Mouse (Mus musculus): ENCODE data around the gene Gpr107. TPM values are rescaled to one million over a fixed set of nuclear protein-coding genes. Genes with fewer than 3 reads are reported as not detected.

Gpr107 gene
- polyA plus RNA-seq, 1 experiment from 2014 or later, result 34.9 TPM

- H3K9ac ChIP-seq (ENCODE audit: low read depth, low read length), result no peak overlapping the region
- WGBS, result 69% methylated on average over 4 of the region's 4 CpGs
Measured at GRCm38 (mm10) chr2:31133981-31134380, 18.1 kb upstream of the Gpr107 start.

GRCm38 (mm10) chr2:31135512-31135931 is 16.6 kb upstream of the Gpr107 start:
- Histone ChIP-seq H3K9ac (ENCODE audit: low read depth, low read length) (no peak overlapping the region), H3K36me3 (ENCODE audit: control insufficient read depth, insufficient read depth, low read length) (no peaks in the 10 kb centered on the region), H3K4me1 (ENCODE audit: control insufficient read depth, insufficient read depth, low read length) (peaks cover 12% of the 10 kb centered on the region), H3K4me3 (ENCODE audit: low read depth, low read length) (no peak overlapping the region), H3K4me2 (ENCODE audit: low read length) (no peak overlapping the region), H3K9me3 (replicated peaks; ENCODE audit: control insufficient read depth, low read length, poor library complexity, severe bottlenecking) (no peaks in the 10 kb centered on the region), H3K27ac (ENCODE audit: low read length) (no peak overlapping the region), H3K27me3 (ENCODE audit: control insufficient read depth, insufficient read depth, low read depth, low read length) (no peaks in the 10 kb centered on the region)
- no peak for ATAC-seq
- 73% methylated on average over 13 of the region's 13 CpGs for WGBS

More at GRCm38 (mm10) chr2:31133981-31134380, 18.1 kb upstream of the Gpr107 start:
- Histone ChIP-seq H3K27ac (ENCODE audit: low read length) (no peak overlapping the region), H3K36me3 (ENCODE audit: control insufficient read depth, insufficient read depth, low read length) (no peaks in the 10 kb centered on the region), H3K4me1 (ENCODE audit: control insufficient read depth, insufficient read depth, low read length) (peaks cover 5% of the 10 kb centered on the region; the same call in 1 of the 2 replicates), H3K9me3 (replicated peaks; ENCODE audit: control insufficient read depth, low read length, poor library complexity, severe bottlenecking) (no peaks in the 10 kb centered on the region), H3K4me2 (ENCODE audit: low read length) (no peak overlapping the region), H3K27me3 (ENCODE audit: control insufficient read depth, insufficient read depth, low read depth, low read length) (no peaks in the 10 kb centered on the region), H3K4me3 (ENCODE audit: low read depth, low read length) (no peak overlapping the region)
- ATAC-seq, result no peak

- no peak for ATAC-seq
- WGBS, result 79% methylated on average over 9 of the region's 13 CpGs
- H3K27ac ChIP-seq (ENCODE audit: low read length), result no peak overlapping the region
- H3K36me3 ChIP-seq (ENCODE audit: control insufficient read depth, insufficient read depth, low read length), result no peaks in the 10 kb centered on the region
- H3K9me3 ChIP-seq (replicated peaks; ENCODE audit: control insufficient read depth, low read length, poor library complexity, severe bottlenecking), result no peaks in the 10 kb centered on the region
- H3K4me3 ChIP-seq (ENCODE audit: low read depth, low read length), result no peak overlapping the region
- H3K4me2 ChIP-seq (ENCODE audit: low read length), result no peak overlapping the region
- peaks cover 13% of the 10 kb centered on the region for H3K4me1 ChIP-seq (ENCODE audit: control insufficient read depth, insufficient read depth, low read length)
- no peaks in the 10 kb centered on the region for H3K27me3 ChIP-seq (ENCODE audit: control insufficient read depth, insufficient read depth, low read depth, low read length)
- no peak overlapping the region for H3K9ac ChIP-seq (ENCODE audit: low read depth, low read length)
Measured at GRCm38 (mm10) chr2:31136338-31136737, 15.8 kb upstream of the Gpr107 start.

GRCm38 (mm10) chr2:31137018-31137590 is 15.0 kb upstream of the Gpr107 start:
- Histone ChIP-seq H3K4me3 (ENCODE audit: low read depth, low read length) (no peak overlapping the region), H3K9ac (ENCODE audit: low read depth, low read length) (no peak overlapping the region), H3K36me3 (ENCODE audit: control insufficient read depth, insufficient read depth, low read length) (no peaks in the 10 kb centered on the region), H3K27me3 (ENCODE audit: control insufficient read depth, insufficient read depth, low read depth, low read length) (no peaks in the 10 kb centered on the region), H3K9me3 (replicated peaks; ENCODE audit: control insufficient read depth, low read length, poor library complexity, severe bottlenecking) (no peaks in the 10 kb centered on the region), H3K27ac (ENCODE audit: low read length) (no peak overlapping the region), H3K4me2 (ENCODE audit: low read length) (no peak overlapping the region), H3K4me1 (ENCODE audit: control insufficient read depth, insufficient read depth, low read length) (peaks cover 12% of the 10 kb centered on the region)
- ATAC-seq, result no peak
- 82% methylated on average over 14 of the region's 14 CpGs for WGBS

- no peaks in the 10 kb centered on the region for H3K9me3 ChIP-seq (replicated peaks; ENCODE audit: control insufficient read depth, low read length, poor library complexity, severe bottlenecking)
- ATAC-seq, result no peak
- WGBS, result 85% methylated on average over 10 of the region's 10 CpGs
Measured at GRCm38 (mm10) chr2:31139174-31139632, 12.9 kb upstream of the Gpr107 start.

GRCm38 (mm10) chr2:31139991-31140771 is 11.9 kb upstream of the Gpr107 start:
- no peaks in the 10 kb centered on the region for H3K9me3 ChIP-seq (replicated peaks; ENCODE audit: control insufficient read depth, low read length, poor library complexity, severe bottlenecking)
- H3K27ac ChIP-seq (ENCODE audit: low read length), result no peak overlapping the region
- 81% methylated on average over 12 of the region's 12 CpGs for WGBS
- H3K4me3 ChIP-seq (ENCODE audit: low read depth, low read length), result peak overlapping the region; percentile 75
- H3K4me2 ChIP-seq (ENCODE audit: low read length), result peak overlapping the region; percentile 87
- H3K9ac ChIP-seq (ENCODE audit: low read depth, low read length), result peak overlapping the region; percentile 96; the same call in 1 of the 2 replicates
- no peak for ATAC-seq
- no peaks in the 10 kb centered on the region for H3K27me3 ChIP-seq (ENCODE audit: control insufficient read depth, insufficient read depth, low read depth, low read length)
- peaks cover 10% of the 10 kb centered on the region for H3K4me1 ChIP-seq (ENCODE audit: control insufficient read depth, insufficient read depth, low read length)
- H3K36me3 ChIP-seq (ENCODE audit: control insufficient read depth, insufficient read depth, low read length), result no peaks in the 10 kb centered on the region

More at GRCm38 (mm10) chr2:31139174-31139632, 12.9 kb upstream of the Gpr107 start:
- H3K27me3 ChIP-seq (ENCODE audit: control insufficient read depth, insufficient read depth, low read depth, low read length), result no peaks in the 10 kb centered on the region
- H3K27ac ChIP-seq (ENCODE audit: low read length), result no peak overlapping the region
- no peak overlapping the region for H3K4me2 ChIP-seq (ENCODE audit: low read length)
- H3K4me1 ChIP-seq (ENCODE audit: control insufficient read depth, insufficient read depth, low read length), result peaks cover 10% of the 10 kb centered on the region
- no peak overlapping the region for H3K9ac ChIP-seq (ENCODE audit: low read depth, low read length)
- no peak overlapping the region for H3K4me3 ChIP-seq (ENCODE audit: low read depth, low read length)
- H3K36me3 ChIP-seq (ENCODE audit: control insufficient read depth, insufficient read depth, low read length), result no peaks in the 10 kb centered on the region

GRCm38 (mm10) chr2:31140772-31141073 is 11.4 kb upstream of the Gpr107 start:
- Histone ChIP-seq H3K27ac (ENCODE audit: low read length) (peak overlapping the region; percentile 84; the same call in 1 of the 2 replicates), H3K9ac (ENCODE audit: low read depth, low read length) (peak overlapping the region; percentile 96), H3K27me3 (ENCODE audit: control insufficient read depth, insufficient read depth, low read depth, low read length) (no peaks in the 10 kb centered on the region), H3K9me3 (replicated peaks; ENCODE audit: control insufficient read depth, low read length, poor library complexity, severe bottlenecking) (no peaks in the 10 kb centered on the region), H3K36me3 (ENCODE audit: control insufficient read depth, insufficient read depth, low read length) (0 out of 2 replicates have a peak, but pooled peaks cover 3% of the 10 kb centered on the region), H3K4me1 (ENCODE audit: control insufficient read depth, insufficient read depth, low read length) (peaks cover 10% of the 10 kb centered on the region), H3K4me3 (ENCODE audit: low read depth, low read length) (peak overlapping the region; percentile 75), H3K4me2 (ENCODE audit: low read length) (peak overlapping the region; percentile 87)
- ATAC-seq, result no peak; the same call in 1 of the 2 replicates
- 7% methylated on average over 10 of the region's 10 CpGs for WGBS

GRCm38 (mm10) chr2:31141074-31141866 is 10.8 kb upstream of the Gpr107 start:
- 0 out of 2 replicates have a peak, but pooled peaks cover 3% of the 10 kb centered on the region for H3K36me3 ChIP-seq (ENCODE audit: control insufficient read depth, insufficient read depth, low read length)
- peak overlapping the region; percentile 75 for H3K4me3 ChIP-seq (ENCODE audit: low read depth, low read length)
- peaks cover 10% of the 10 kb centered on the region for H3K4me1 ChIP-seq (ENCODE audit: control insufficient read depth, insufficient read depth, low read length)
- under 1% methylated on average over 76 of the region's 78 CpGs for WGBS
- H3K9ac ChIP-seq (ENCODE audit: low read depth, low read length), result peak overlapping the region; percentile 96
- H3K27ac ChIP-seq (ENCODE audit: low read length), result peak overlapping the region; percentile 84
- H3K9me3 ChIP-seq (replicated peaks; ENCODE audit: control insufficient read depth, low read length, poor library complexity, severe bottlenecking), result no peaks in the 10 kb centered on the region
- no peaks in the 10 kb centered on the region for H3K27me3 ChIP-seq (ENCODE audit: control insufficient read depth, insufficient read depth, low read depth, low read length)
- ATAC-seq, result peak; percentile 74
- peak overlapping the region; percentile 87 for H3K4me2 ChIP-seq (ENCODE audit: low read length)

Measured in midbrain, embryonic 16.5 days (tissue).